Mouse (Mus musculus): Measurements from ENCODE around the gene Nupl1.

Nupl1 gene

GRCm38 (mm10) chr14:60238551-60238950, 12.7 kb downstream of the Nupl1 start:
- DNase-seq (ENCODE audit: low read depth, low spot score): no peak

GRCm38 (mm10) chr14:60219886-60220285, 31.3 kb downstream of the Nupl1 start:
- no peak for DNase-seq (ENCODE audit: low read depth, low spot score)

GRCm38 (mm10) chr14:60217616-60218015, 33.6 kb downstream of the Nupl1 start:
- DNase-seq (ENCODE audit: low read depth, low spot score): no peak

- no peak for DNase-seq (ENCODE audit: low read depth, low spot score)
Observed at GRCm38 (mm10) chr14:60216125-60216524, 35.1 kb downstream of the Nupl1 start.

GRCm38 (mm10) chr14:60215000-60215399, 36.2 kb downstream of the Nupl1 start:
- DNase-seq (ENCODE audit: low read depth, low spot score): no peak

GRCm38 (mm10) chr14:60214040-60214439, 37.2 kb downstream of the Nupl1 start:
- DNase-seq (ENCODE audit: low read depth, low spot score): no peak

- no peak for DNase-seq (ENCODE audit: low read depth, low spot score)
Observed at GRCm38 (mm10) chr14:60209166-60209565, 42.1 kb downstream of the Nupl1 start.

- no peak for DNase-seq (ENCODE audit: low read depth, low spot score)
Observed at GRCm38 (mm10) chr14:60204993-60205392, 46.2 kb downstream of the Nupl1 start.

GRCm38 (mm10) chr14:60196884-60197283, 54.3 kb downstream of the Nupl1 start, which contains the start of gene Atp8a2:
Gene Atp8a2 (minus strand): TSS chr14:60197179.
- no peak for DNase-seq (ENCODE audit: low read depth, low spot score)

- no peak for DNase-seq (ENCODE audit: low read depth, low spot score)
Observed at GRCm38 (mm10) chr14:60195999-60196398, 55.2 kb downstream of the Nupl1 start.

GRCm38 (mm10) chr14:60194606-60195005, 56.6 kb downstream of the Nupl1 start:
- no peak for DNase-seq (ENCODE audit: low read depth, low spot score)

- DNase-seq (ENCODE audit: low read depth, low spot score): no peak
Observed at GRCm38 (mm10) chr14:60189771-60190170, 61.5 kb downstream of the Nupl1 start.

- DNase-seq (ENCODE audit: low read depth, low spot score): no peak
Observed at GRCm38 (mm10) chr14:60188201-60188825, 62.9 kb downstream of the Nupl1 start.

GRCm38 (mm10) chr14:60181306-60181705, 69.9 kb downstream of the Nupl1 start:
- no peak for DNase-seq (ENCODE audit: low read depth, low spot score)

GRCm38 (mm10) chr14:60178571-60178955, 72.7 kb downstream of the Nupl1 start:
- no peak for DNase-seq (ENCODE audit: low read depth, low spot score)

GRCm38 (mm10) chr14:60177614-60178570, 73.3 kb downstream of the Nupl1 start:
- DNase-seq (ENCODE audit: low read depth, low spot score): peak; percentile 16

GRCm38 (mm10) chr14:60176891-60177613, 74.2 kb downstream of the Nupl1 start:
- peak; percentile 21 for DNase-seq (ENCODE audit: low read depth, low spot score)

GRCm38 (mm10) chr14:60176469-60176890, 74.8 kb downstream of the Nupl1 start:
- no peak for DNase-seq (ENCODE audit: low read depth, low spot score)

- DNase-seq (ENCODE audit: low read depth, low spot score): no peak
Observed at GRCm38 (mm10) chr14:60172286-60173055, 78.8 kb downstream of the Nupl1 start.

- no peak for DNase-seq (ENCODE audit: low read depth, low spot score)
Observed at GRCm38 (mm10) chr14:60170845-60171610, 80.2 kb downstream of the Nupl1 start.

All from CD4-positive helper T cell, adult 2 months (primary cell).